ENCODE assay signal across 9 mouse cellular contexts in the genomic region with DNA sequence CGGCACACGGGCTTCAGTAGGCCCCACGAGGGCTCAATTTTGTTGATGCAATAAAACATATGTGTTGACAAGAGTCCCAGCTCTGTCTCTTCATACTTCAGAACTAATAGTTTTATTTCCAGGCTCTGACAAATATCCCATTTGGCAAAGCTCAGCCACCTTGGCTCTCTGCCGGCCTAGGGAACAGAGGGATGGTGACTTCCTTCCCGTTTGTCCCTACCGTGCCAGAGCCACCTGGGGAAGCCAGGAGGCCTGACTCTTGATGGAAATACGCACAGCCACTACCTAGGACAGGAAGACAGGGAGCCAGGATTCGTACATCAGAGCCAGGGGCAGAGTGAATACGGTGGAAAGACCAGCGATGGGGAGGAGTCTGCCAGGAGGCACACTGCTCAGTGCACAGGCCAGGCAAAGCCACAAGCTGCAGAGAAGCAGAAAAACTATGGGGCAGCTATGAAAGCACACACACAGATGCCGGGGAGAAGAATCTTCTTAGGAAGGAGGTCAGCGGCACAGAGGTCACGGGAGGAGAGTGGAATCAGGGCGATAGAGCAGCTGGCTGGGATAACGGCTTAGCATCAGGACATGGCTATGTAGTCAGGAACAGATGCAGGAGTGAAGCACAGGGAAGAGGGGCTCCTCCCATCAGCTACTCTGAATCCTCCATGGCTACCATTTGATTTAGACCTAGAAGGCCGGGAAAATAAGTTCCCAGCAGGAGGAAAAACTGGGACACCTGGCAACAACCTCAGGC. TPM values are rescaled to one million over a fixed set of nuclear protein-coding genes. Genes with fewer than 3 reads are reported as not detected.
DNase-seq lines count a peak whose midpoint lies in the region; ATAC-seq and TF ChIP-seq lines count a peak whose summit lies in the region.
"Had no signal": no experiment of that assay in that cellular context is flagged by ENCODE, and none has a peak within 500 bp of the region (broad histone marks: within the 10 kb centered on the region; RNA-seq: fewer than 3 reads in every experiment).

No protein-coding gene starts in this region.

- H3K4me1 ChIP-seq in midbrain, embryonic 10.5 days = peaks cover 3% of the 10 kb centered on the region; the same call in 1 of the 2 replicates
- H3K4me1 ChIP-seq in midbrain, embryonic 13.5 days (replicated peaks) = peaks cover 17% of the 10 kb centered on the region; the same call in 1 of the 2 replicates
- peaks cover 45% of the 10 kb centered on the region for H3K4me1 ChIP-seq in kidney, embryonic 16.5 days (ENCODE audit: insufficient read depth, low read length)
- no peaks in the 10 kb centered on the region for H3K4me1 ChIP-seq in stomach, postnatal 0 days (replicated peaks; ENCODE audit: control insufficient read depth, insufficient read depth)
- 0 out of 2 replicates have a peak, but pooled peaks cover 4% of the 10 kb centered on the region for H3K4me1 ChIP-seq in midbrain, embryonic 14.5 days (ENCODE audit: control insufficient read depth, insufficient read depth, low read length)
- H3K4me1 ChIP-seq: midbrain, embryonic 12.5 days had no signal

- no peak for TF ChIP-seq CTCF in stomach, postnatal 0 days (IDR thresholded peaks at IDR 0.05; ENCODE audit: low read depth)

- H3K4me2 ChIP-seq in midbrain, embryonic 13.5 days (replicated peaks) = no peak overlapping the region
- no peak overlapping the region for H3K4me2 ChIP-seq in kidney, embryonic 16.5 days (replicated peaks; ENCODE audit: low read depth, low read length)
- no peak overlapping the region for H3K4me2 ChIP-seq in stomach, postnatal 0 days (replicated peaks; ENCODE audit: low read depth)
- no peak overlapping the region for H3K4me2 ChIP-seq in midbrain, embryonic 14.5 days (ENCODE audit: low read length)
- H3K4me2 ChIP-seq: midbrain, embryonic 12.5 days had no signal

- H3K4me3 ChIP-seq in midbrain, embryonic 10.5 days = no peak overlapping the region
- no peak overlapping the region for H3K4me3 ChIP-seq in midbrain, embryonic 13.5 days (replicated peaks)
- no peak overlapping the region for H3K4me3 ChIP-seq in kidney, embryonic 16.5 days (ENCODE audit: low read length)
- no peak overlapping the region for H3K4me3 ChIP-seq in stomach, postnatal 0 days (ENCODE audit: low read depth, low read length)
- no peak overlapping the region for H3K4me3 ChIP-seq in midbrain, embryonic 14.5 days (replicated peaks; ENCODE audit: low read depth, low read length)
- H3K4me3 ChIP-seq: midbrain, embryonic 12.5 days had no signal

- H3K27me3 ChIP-seq in midbrain, embryonic 10.5 days (ENCODE audit: low read depth, poor library complexity, severe bottlenecking) = no peaks in the 10 kb centered on the region
- no peaks in the 10 kb centered on the region for H3K27me3 ChIP-seq in midbrain, embryonic 13.5 days
- H3K27me3 ChIP-seq in kidney, embryonic 16.5 days (ENCODE audit: insufficient read depth, low read length) = no peaks in the 10 kb centered on the region
- H3K27me3 ChIP-seq in stomach, postnatal 0 days (ENCODE audit: control insufficient read depth, insufficient read depth, low read length) = no peaks in the 10 kb centered on the region
- H3K27me3 ChIP-seq in midbrain, embryonic 14.5 days (ENCODE audit: control insufficient read depth, insufficient read depth, low read length) = no peaks in the 10 kb centered on the region
- H3K27me3 ChIP-seq: midbrain, embryonic 12.5 days had no signal

- H3K27ac ChIP-seq in midbrain, embryonic 10.5 days (replicated peaks) = peak overlapping the region; percentile 33; the same call in 1 of the 2 replicates
- no peak overlapping the region for H3K27ac ChIP-seq in midbrain, embryonic 13.5 days
- peak overlapping the region; percentile 72 for H3K27ac ChIP-seq in kidney, embryonic 16.5 days (ENCODE audit: low read length)
- H3K27ac ChIP-seq in stomach, postnatal 0 days (replicated peaks) = 0 out of 2 replicates have a peak overlapping the region, but pooled peaks have one; percentile 18
- H3K27ac ChIP-seq in midbrain, embryonic 14.5 days (replicated peaks; ENCODE audit: low read depth, low read length) = no peak overlapping the region
- H3K27ac ChIP-seq: midbrain, embryonic 12.5 days had no signal

- 89% methylated on average over 16 of the region's 16 CpGs for WGBS in midbrain, embryonic 10.5 days
- 87% methylated on average over 16 of the region's 16 CpGs for WGBS in midbrain, embryonic 13.5 days
- 61% methylated on average over 16 of the region's 16 CpGs for WGBS in kidney, embryonic 16.5 days
- 58% methylated on average over 16 of the region's 16 CpGs for WGBS in stomach, postnatal 0 days
- WGBS in midbrain, embryonic 14.5 days = 91% methylated on average over 16 of the region's 16 CpGs

- no peaks in the 10 kb centered on the region for H3K9me3 ChIP-seq in midbrain, embryonic 10.5 days (replicated peaks)
- H3K9me3 ChIP-seq in midbrain, embryonic 13.5 days = no peaks in the 10 kb centered on the region
- no peaks in the 10 kb centered on the region for H3K9me3 ChIP-seq in kidney, embryonic 16.5 days (ENCODE audit: low read length)
- H3K9me3 ChIP-seq in stomach, postnatal 0 days (ENCODE audit: control insufficient read depth, low read length) = no peaks in the 10 kb centered on the region
- H3K9me3 ChIP-seq in midbrain, embryonic 14.5 days (ENCODE audit: control insufficient read depth, low read length) = no peaks in the 10 kb centered on the region
- H3K9me3 ChIP-seq: midbrain, embryonic 12.5 days had no signal

- no peak for TF ChIP-seq EP300 in stomach, postnatal 0 days (optimal IDR thresholded peaks at IDR 0.05)

- peaks cover 74% of the 10 kb centered on the region for H3K36me3 ChIP-seq in midbrain, embryonic 10.5 days
- H3K36me3 ChIP-seq in midbrain, embryonic 13.5 days = peaks cover 33% of the 10 kb centered on the region
- 0 out of 2 replicates have a peak, but pooled peaks cover 6% of the 10 kb centered on the region for H3K36me3 ChIP-seq in kidney, embryonic 16.5 days (ENCODE audit: insufficient read depth, low read length)
- H3K36me3 ChIP-seq in stomach, postnatal 0 days (ENCODE audit: control insufficient read depth, insufficient read depth, low read length) = no peaks in the 10 kb centered on the region
- peaks cover 10% of the 10 kb centered on the region; the same call in 1 of the 2 replicates for H3K36me3 ChIP-seq in midbrain, embryonic 14.5 days (ENCODE audit: control insufficient read depth, insufficient read depth, low read length)

- no peak for ATAC-seq in midbrain, embryonic 13.5 days
- ATAC-seq in kidney, embryonic 16.5 days (ENCODE audit: low FRiP score, low TSS enrichment) = no peak
- ATAC-seq in stomach, postnatal 0 days (ENCODE audit: low FRiP score, low TSS enrichment) = no peak
- no peak for ATAC-seq in midbrain, embryonic 14.5 days (ENCODE audit: low FRiP score, low TSS enrichment)

- no peak for DNase-seq in midbrain, embryonic 10.5 days (ENCODE audit: low spot score)
- DNase-seq in gastrocnemius, postnatal 10 days = peak; percentile 72
- DNase-seq in stomach, postnatal 0 days (ENCODE audit: low spot score) = no peak
- no peak for DNase-seq in midbrain, embryonic 14.5 days
- no peak for DNase-seq in left cerebral cortex, adult 11 months (ENCODE audit: low spot score)
- DNase-seq in layer of hippocampus, adult 9-10 months (ENCODE audit: low spot score) = no peak

- H3K9ac ChIP-seq in midbrain, embryonic 13.5 days (replicated peaks) = no peak overlapping the region
- H3K9ac ChIP-seq in kidney, embryonic 16.5 days (replicated peaks; ENCODE audit: low read length) = no peak overlapping the region
- H3K9ac ChIP-seq in stomach, postnatal 0 days (ENCODE audit: low read length) = no peak overlapping the region
- H3K9ac ChIP-seq in midbrain, embryonic 14.5 days (replicated peaks; ENCODE audit: low read length) = no peak overlapping the region
- H3K9ac ChIP-seq: midbrain, embryonic 12.5 days had no signal

RNA-seq across cellular contexts. Expression of a gene that starts 11.5 kb away (rescaled TPM):
- polyA plus RNA-seq in midbrain, embryonic 10.5 days (2016; fragmentation: Nextera tagmentation; extraction: Ambion mirVana) = 35.5 and 35.6 TPM in 2 replicates
- 29.0 and 32.9 TPM in 2 replicates for polyA plus RNA-seq in midbrain, embryonic 13.5 days (2015; fragmentation: Nextera tagmentation; extraction: Ambion mirVana)
- total RNA-seq in gastrocnemius, postnatal 10 days (2021) = 10 to 100 TPM; 29.0 to 39.4 TPM
- 35.1 and 38.6 TPM in 2 replicates for polyA plus RNA-seq in kidney, embryonic 16.5 days (2015; fragmentation: Nextera tagmentation; extraction: Ambion mirVana)
- polyA plus RNA-seq in stomach, postnatal 0 days (2015; fragmentation: Nextera tagmentation; extraction: Ambion mirVana) = 5.0 and 5.9 TPM in 2 replicates
- 21.6 and 26.2 TPM in 2 replicates for polyA plus RNA-seq in midbrain, embryonic 14.5 days (2014; fragmentation: Nextera tagmentation; extraction: Ambion mirVana)

RNA-seq across cellular contexts. Expression of a gene that starts 52.7 kb away (rescaled TPM):
- 0.14 and 0.35 TPM in 2 replicates for polyA plus RNA-seq in midbrain, embryonic 10.5 days (2016; fragmentation: Nextera tagmentation; extraction: Ambion mirVana)
- polyA plus RNA-seq in midbrain, embryonic 13.5 days (2015; fragmentation: Nextera tagmentation; extraction: Ambion mirVana) = 0.15 and 0.36 TPM in 2 replicates
- total RNA-seq in gastrocnemius, postnatal 10 days (2021) = 1 to 10 TPM in 1 of 2 experiments, under 1 TPM in 1; 0.92 to 1.4 TPM
- 27.3 and 28.0 TPM in 2 replicates for polyA plus RNA-seq in kidney, embryonic 16.5 days (2015; fragmentation: Nextera tagmentation; extraction: Ambion mirVana)
- polyA plus RNA-seq in stomach, postnatal 0 days (2015; fragmentation: Nextera tagmentation; extraction: Ambion mirVana) = 0.89 and 1.2 TPM in 2 replicates
- 0.09 and 3.6 TPM in 2 replicates for polyA plus RNA-seq in midbrain, embryonic 14.5 days (2014; fragmentation: Nextera tagmentation; extraction: Ambion mirVana)

Comparison
In these comparisons a context has a peak if more than half of its experiments do, and no peak if none do; other contexts are left out.
1. H3K27ac ChIP-seq: peak in midbrain, embryonic 10.5 days (single experiment), kidney, embryonic 16.5 days (single experiment) and stomach, postnatal 0 days (single experiment); none in midbrain, embryonic 13.5 days (single experiment) and midbrain, embryonic 14.5 days (single experiment).